Mouse (Mus musculus) midbrain, embryonic 13.5 days (tissue): ENCODE measurements around the gene Foxred2. TPM values are rescaled to one million over a fixed set of nuclear protein-coding genes. Genes with fewer than 3 reads are reported as not detected.

Experiments
- ATAC-seq: fragments of 200-750 bp; cut with Nextera tagmentation; 2 replicates; pipeline ENCODE4 v1.8.0; 2017; ENCODE audit warnings: mild to moderate bottlenecking, moderate TSS enrichment, moderate library complexity
- H3K27ac ChIP-seq: fragments of 300-500 bp; sonication (generic); 2 replicates; pipeline ENCODE4 v1.5.1; 2015; ENCODE audit warnings: inconsistent platforms, mild to moderate bottlenecking, moderate library complexity
- H3K27me3 ChIP-seq: fragments of 300-500 bp; sonication (generic); 2 replicates; pipeline ENCODE4 v1.6.1; 2015; ENCODE audit warnings: mild to moderate bottlenecking, inconsistent platforms
- H3K36me3 ChIP-seq: fragments of 300-500 bp; sonication (generic); 2 replicates; pipeline ENCODE4 v1.6.1; 2015; ENCODE audit warnings: mild to moderate bottlenecking, inconsistent platforms
- H3K4me1 ChIP-seq: fragments of 300-500 bp; sonication (generic); replicated peaks from 2 replicates; pipeline ENCODE4 v1.6.1; 2015; ENCODE audit warnings: inconsistent platforms
- H3K4me2 ChIP-seq: fragments of 300-500 bp; sonication (generic); replicated peaks from 2 replicates; pipeline ENCODE4 v1.6.1; 2015; ENCODE audit warnings: moderate library complexity, mild to moderate bottlenecking, inconsistent platforms
- H3K4me3 ChIP-seq: fragments of 300-500 bp; sonication (generic); replicated peaks from 2 replicates; pipeline ENCODE4 v1.5.1; 2015; ENCODE audit warnings: mild to moderate bottlenecking, inconsistent platforms
- H3K9ac ChIP-seq: fragments of 300-500 bp; sonication (generic); replicated peaks from 2 replicates; pipeline ENCODE4 v1.6.1; 2015; ENCODE audit warnings: mild to moderate bottlenecking, inconsistent platforms
- H3K9me3 ChIP-seq: fragments of 300-500 bp; sonication (generic); 2 replicates; pipeline ENCODE4 v1.6.1; 2016; ENCODE audit warnings: mild to moderate bottlenecking, inconsistent platforms
- WGBS: fragments of 180-500 bp; shearing (Covaris S2); methylation state at CpG from one replicate; pipeline ENCODE4 v1.1.7; 2015; 5-methylcytosine and 5-hydroxymethylcytosine counted together
- polyA plus RNA-seq: library from polyadenylated mRNA; unstranded; fragments of >200 nt; fragmentation: Nextera tagmentation; extraction: Ambion mirVana; gene quantifications from 2 replicates; pipeline ENCODE4 v1.2.1, GENCODE M21; 2015

Gene Foxred2
- polyA plus RNA-seq, 1 experiment from 2014 or later = 8.1 TPM

DNA sequence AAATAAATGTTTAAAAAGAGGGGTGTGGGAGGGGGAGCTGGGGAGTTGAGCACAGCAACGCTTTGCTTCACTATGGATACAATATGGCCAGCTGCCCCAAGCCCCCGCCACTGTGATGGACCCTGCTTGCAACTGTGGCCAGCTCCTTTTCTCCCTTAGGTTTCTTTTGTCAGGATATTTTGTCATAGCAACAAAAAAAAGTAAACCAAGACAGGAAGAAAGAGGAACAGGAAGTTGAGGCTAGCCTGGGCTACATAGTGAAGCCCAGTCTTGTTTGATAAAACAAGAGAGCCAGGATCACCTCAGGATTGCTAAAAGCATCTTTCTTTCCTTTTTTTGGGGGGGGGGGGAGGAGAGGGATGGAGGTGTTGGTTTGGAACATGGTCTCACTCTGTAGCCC is 31.3 kb downstream of the Foxred2 start:
- Histone ChIP-seq H3K36me3 (peaks cover 61% of the 10 kb centered on the region), H3K4me2 (no peak overlapping the region), H3K9ac (no peak overlapping the region), H3K27me3 (no peaks in the 10 kb centered on the region), H3K27ac (no peak overlapping the region), H3K4me3 (no peak overlapping the region), H3K9me3 (no peaks in the 10 kb centered on the region), H3K4me1 (peaks cover 24% of the 10 kb centered on the region)
- no peak for ATAC-seq
- 92% methylated on average over 2 of the region's 2 CpGs for WGBS

DNA sequence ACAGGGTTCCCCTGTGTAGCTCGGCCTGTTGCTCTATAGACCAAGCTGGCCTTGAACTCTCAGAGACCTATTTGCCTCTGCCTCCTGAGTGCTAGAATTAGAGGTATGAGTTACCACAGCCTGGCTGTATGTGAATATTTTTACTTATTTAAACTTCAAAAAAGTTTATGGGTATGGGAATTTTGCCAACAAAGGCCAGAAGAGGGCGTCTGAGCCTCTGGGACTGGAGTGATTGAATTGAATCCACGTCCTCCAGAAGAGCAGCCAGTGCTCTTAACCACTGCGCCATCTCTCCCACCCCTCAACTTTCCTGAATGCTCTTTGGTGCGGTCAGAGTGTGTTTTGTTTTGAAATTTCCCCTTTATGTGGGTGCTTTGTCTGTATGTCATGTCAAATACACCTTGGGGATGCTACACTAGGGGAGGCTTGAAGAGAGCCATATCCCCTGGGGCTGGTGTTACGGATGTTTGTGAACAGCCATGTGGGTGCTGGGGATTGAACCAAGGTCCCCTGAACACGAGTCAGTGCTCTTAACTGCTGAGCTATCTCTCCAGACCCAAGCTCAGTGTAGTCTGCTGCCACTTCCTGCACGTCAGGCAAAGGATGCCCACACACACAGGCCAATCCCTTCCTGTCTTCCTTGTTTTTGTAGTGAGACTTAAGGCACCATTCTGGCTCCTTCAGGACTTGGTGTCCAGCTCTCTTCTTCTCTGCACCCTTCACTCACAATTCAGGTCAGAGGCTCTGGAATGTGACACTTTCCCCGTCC is 33.1 kb downstream of the Foxred2 start:
- no peak overlapping the region for H3K27ac ChIP-seq
- no peak overlapping the region for H3K4me3 ChIP-seq
- no peaks in the 10 kb centered on the region for H3K9me3 ChIP-seq
- 74% methylated on average over 9 of the region's 9 CpGs for WGBS
- H3K36me3 ChIP-seq = peaks cover 78% of the 10 kb centered on the region
- H3K27me3 ChIP-seq = no peaks in the 10 kb centered on the region
- ATAC-seq = no peak
- no peak overlapping the region for H3K4me2 ChIP-seq
- peaks cover 14% of the 10 kb centered on the region for H3K4me1 ChIP-seq
- H3K9ac ChIP-seq = no peak overlapping the region

GRCm38 (mm10) chr15:77922710-77923109 is 33.8 kb downstream of the Foxred2 start:
- no peaks in the 10 kb centered on the region for H3K9me3 ChIP-seq
- H3K27me3 ChIP-seq = no peaks in the 10 kb centered on the region
- no peak overlapping the region for H3K9ac ChIP-seq
- peaks cover 85% of the 10 kb centered on the region for H3K36me3 ChIP-seq
- 89% methylated on average over 9 of the region's 9 CpGs for WGBS
- ATAC-seq = no peak
- no peak overlapping the region for H3K27ac ChIP-seq
- H3K4me3 ChIP-seq = no peak overlapping the region
- peaks cover 9% of the 10 kb centered on the region for H3K4me1 ChIP-seq
- no peak overlapping the region for H3K4me2 ChIP-seq

DNA sequence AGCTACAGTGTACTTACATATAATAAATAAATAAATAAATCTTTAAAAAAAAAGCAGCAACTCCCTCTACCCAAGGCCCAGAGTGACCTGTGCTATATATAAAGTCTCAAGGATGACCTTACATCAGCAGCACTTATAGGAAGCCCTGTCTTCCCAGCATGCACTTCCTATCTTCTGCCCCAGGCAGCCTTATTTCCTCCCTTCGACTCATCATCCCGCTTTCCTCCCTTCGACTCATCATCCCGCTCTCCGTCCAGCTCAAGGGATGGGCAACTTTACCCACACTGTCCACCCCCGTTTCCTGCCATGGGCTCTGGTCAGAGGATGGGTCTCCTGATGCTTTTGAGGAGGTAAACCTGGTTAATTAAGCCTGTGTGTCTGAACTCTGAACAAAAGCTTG is 34.9 kb downstream of the Foxred2 start:
- H3K9me3 ChIP-seq = no peaks in the 10 kb centered on the region
- peaks cover 79% of the 10 kb centered on the region for H3K36me3 ChIP-seq
- H3K27me3 ChIP-seq = no peaks in the 10 kb centered on the region
- H3K27ac ChIP-seq = no peak overlapping the region
- no peak for ATAC-seq
- 0 out of 2 replicates have a peak overlapping the region, but pooled peaks have one; percentile 10 for H3K9ac ChIP-seq
- no peaks in the 10 kb centered on the region for H3K4me1 ChIP-seq
- no peak overlapping the region for H3K4me2 ChIP-seq
- WGBS = 90% methylated on average over 6 of the region's 6 CpGs
- H3K4me3 ChIP-seq = no peak overlapping the region

DNA sequence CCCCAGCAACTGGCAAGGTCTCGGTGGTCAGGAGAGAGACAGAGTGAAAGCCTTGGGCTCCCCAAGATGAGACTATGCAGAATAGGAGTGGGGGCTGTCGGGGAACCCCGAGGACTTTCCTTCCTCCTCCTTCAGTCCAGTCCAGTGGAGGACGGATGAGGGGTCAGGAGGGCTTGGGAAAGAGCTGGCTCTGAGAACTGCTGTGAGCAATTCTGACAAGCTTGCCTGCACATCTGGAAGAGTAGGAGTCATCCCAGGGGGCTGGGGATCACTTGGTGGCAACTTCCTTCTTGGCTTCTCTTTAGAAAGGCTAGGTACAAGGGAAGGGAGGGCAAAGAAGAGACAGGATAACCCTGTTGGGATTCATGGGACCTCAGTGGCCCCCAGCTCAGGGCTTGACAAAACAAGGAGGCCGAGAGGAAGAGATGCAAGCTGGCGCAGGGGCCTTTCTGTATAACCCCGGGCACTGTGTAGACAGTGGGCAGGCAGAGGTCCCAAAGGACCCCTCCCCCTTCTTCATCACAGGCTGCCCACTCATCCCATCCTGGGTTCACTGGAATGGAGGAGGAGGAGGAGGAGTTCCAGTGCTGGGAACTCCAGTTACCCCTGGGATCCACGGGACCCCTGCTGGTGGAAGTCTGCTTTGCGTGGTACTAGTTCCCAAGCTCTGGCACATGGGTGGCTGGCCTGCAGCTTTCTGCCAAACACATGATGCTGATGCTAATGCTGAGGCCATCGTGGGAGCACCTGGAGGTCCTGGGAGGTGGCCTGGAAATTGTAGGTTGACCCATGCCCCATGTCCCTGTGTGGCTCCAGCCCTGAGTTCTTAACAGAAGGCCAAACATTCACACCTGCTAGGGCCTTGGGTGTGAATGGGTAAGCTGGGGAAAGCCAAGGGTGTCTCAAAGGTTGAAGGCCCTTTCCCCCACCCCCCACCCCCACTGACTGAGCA is 35.7 kb downstream of the Foxred2 start:
- no peak overlapping the region for H3K4me3 ChIP-seq
- ATAC-seq = no peak
- H3K36me3 ChIP-seq = peaks cover 83% of the 10 kb centered on the region
- no peaks in the 10 kb centered on the region for H3K4me1 ChIP-seq
- no peak overlapping the region for H3K27ac ChIP-seq
- H3K4me2 ChIP-seq = no peak overlapping the region
- WGBS = 84% methylated on average over 10 of the region's 10 CpGs
- H3K9ac ChIP-seq = no peak overlapping the region
- no peaks in the 10 kb centered on the region for H3K27me3 ChIP-seq
- no peaks in the 10 kb centered on the region for H3K9me3 ChIP-seq

DNA sequence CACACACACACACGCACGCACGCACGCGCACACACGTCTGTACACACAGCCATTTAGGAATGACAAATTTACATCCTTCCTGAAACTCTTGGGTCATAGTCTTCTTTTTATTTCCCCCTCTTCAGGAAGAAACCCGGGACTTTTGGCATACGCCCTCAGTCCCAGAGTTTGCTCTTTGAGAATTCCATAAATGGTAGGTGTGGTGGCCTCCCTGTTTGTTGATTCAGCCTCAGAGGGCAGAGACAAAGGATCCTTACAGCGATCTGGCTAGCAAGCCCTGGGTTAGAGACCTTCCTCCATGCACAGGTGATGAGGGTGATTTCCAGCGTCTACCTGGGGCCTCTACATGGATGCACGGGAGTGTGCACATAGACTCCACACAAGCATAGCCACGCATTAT is 37.1 kb downstream of the Foxred2 start:
- 89% methylated on average over 12 of the region's 12 CpGs for WGBS
- Histone ChIP-seq H3K36me3 (peaks cover 88% of the 10 kb centered on the region), H3K9ac (no peak overlapping the region), H3K27me3 (no peaks in the 10 kb centered on the region), H3K27ac (no peak overlapping the region), H3K4me1 (no peaks in the 10 kb centered on the region), H3K9me3 (no peaks in the 10 kb centered on the region), H3K4me3 (no peak overlapping the region), H3K4me2 (no peak overlapping the region)
- no peak for ATAC-seq

- peak; percentile 79 for ATAC-seq
- WGBS = 43% methylated on average over 8 of the region's 8 CpGs
Measured at GRCm38 (mm10) chr15:77916851-77917544, 39.5 kb downstream of the Foxred2 start.

GRCm38 (mm10) chr15:77915287-77915686 is 41.2 kb downstream of the Foxred2 start:
- H3K9ac ChIP-seq = no peak overlapping the region
- no peak overlapping the region for H3K4me3 ChIP-seq
- H3K27me3 ChIP-seq = no peaks in the 10 kb centered on the region
- no peak for ATAC-seq
- H3K4me2 ChIP-seq = no peak overlapping the region
- WGBS = 95% methylated on average over 4 of the region's 4 CpGs
- H3K4me1 ChIP-seq = no peaks in the 10 kb centered on the region
- no peak overlapping the region for H3K27ac ChIP-seq
- no peaks in the 10 kb centered on the region for H3K9me3 ChIP-seq
- peaks cover 57% of the 10 kb centered on the region for H3K36me3 ChIP-seq

More at GRCm38 (mm10) chr15:77916851-77917544, 39.5 kb downstream of the Foxred2 start:
- Histone ChIP-seq H3K9me3 (no peaks in the 10 kb centered on the region), H3K4me2 (no peak overlapping the region), H3K27ac (no peak overlapping the region), H3K27me3 (no peaks in the 10 kb centered on the region), H3K36me3 (peaks cover 72% of the 10 kb centered on the region), H3K9ac (no peak overlapping the region), H3K4me1 (no peaks in the 10 kb centered on the region), H3K4me3 (no peak overlapping the region)

- no peak overlapping the region for H3K27ac ChIP-seq
- H3K9ac ChIP-seq = no peak overlapping the region
- H3K27me3 ChIP-seq = no peaks in the 10 kb centered on the region
- H3K36me3 ChIP-seq = peaks cover 49% of the 10 kb centered on the region
- no peak overlapping the region for H3K4me2 ChIP-seq
- no peaks in the 10 kb centered on the region for H3K9me3 ChIP-seq
- no peak for ATAC-seq
- no peaks in the 10 kb centered on the region for H3K4me1 ChIP-seq
- no peak overlapping the region for H3K4me3 ChIP-seq
- WGBS = 100% methylated on average over 3 of the region's 3 CpGs
Measured at GRCm38 (mm10) chr15:77914507-77914906, 42.0 kb downstream of the Foxred2 start.

- peak overlapping the region; percentile 0; the same call in 1 of the 2 replicates for H3K27ac ChIP-seq
- peaks cover 34% of the 10 kb centered on the region for H3K36me3 ChIP-seq
- WGBS = 89% methylated on average over 8 of the region's 8 CpGs
- H3K4me1 ChIP-seq = no peaks in the 10 kb centered on the region
- H3K4me2 ChIP-seq = no peak overlapping the region
- H3K9me3 ChIP-seq = no peaks in the 10 kb centered on the region
- ATAC-seq = no peak
- no peak overlapping the region for H3K4me3 ChIP-seq
- no peaks in the 10 kb centered on the region for H3K27me3 ChIP-seq
- H3K9ac ChIP-seq = no peak overlapping the region
Measured at GRCm38 (mm10) chr15:77913054-77913453, 43.5 kb downstream of the Foxred2 start.

DNA sequence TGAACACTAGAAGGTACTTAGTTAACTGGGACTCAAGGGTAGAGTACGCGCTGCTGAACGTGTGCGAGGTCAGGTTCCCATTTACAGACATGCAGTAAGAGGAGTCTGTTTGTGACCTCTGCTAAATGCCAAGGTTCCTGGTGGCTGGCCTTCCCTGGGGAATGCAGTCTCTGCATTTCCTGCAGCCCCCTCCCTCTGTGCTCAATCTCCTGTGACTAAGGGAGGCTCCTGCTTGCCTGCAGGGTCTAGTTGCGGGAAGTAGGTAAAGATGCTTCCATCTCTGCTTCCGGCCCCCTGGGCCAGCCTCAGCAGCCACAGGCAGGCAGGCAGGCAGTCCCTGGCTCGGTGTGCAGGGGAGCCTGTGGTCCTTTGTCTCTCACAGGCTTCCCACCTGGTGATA is 43.9 kb downstream of the Foxred2 start:
- Histone ChIP-seq H3K27me3 (no peaks in the 10 kb centered on the region), H3K4me1 (no peaks in the 10 kb centered on the region), H3K4me2 (no peak overlapping the region), H3K36me3 (peaks cover 30% of the 10 kb centered on the region), H3K4me3 (no peak overlapping the region), H3K9me3 (no peaks in the 10 kb centered on the region), H3K9ac (no peak overlapping the region), H3K27ac (peak overlapping the region; percentile 0; the same call in 1 of the 2 replicates)
- WGBS = 65% methylated on average over 7 of the region's 7 CpGs
- no peak for ATAC-seq
